Mouse (Mus musculus) liver, adult 2 months (tissue): Measurements from ENCODE around the gene Creg1. TPM values are rescaled to one million over a fixed set of nuclear protein-coding genes. Genes with fewer than 3 reads are reported as not detected.

Source experiments
- DNase-seq: peaks from one replicate; pipeline ENCODE4 v3.0.0-alpha.2; 2011; ENCODE audit warnings: low read depth, low spot score; ENCODE audit errors: extremely low read depth
- H3K27ac ChIP-seq: fragments of 200-500 bp; replicated peaks from 2 replicates; pipeline ENCODE4 v1.5.1; 2012; ENCODE audit warnings: low read depth, mild to moderate bottlenecking, control low read depth, inconsistent platforms, low read length; ENCODE audit not compliant: insufficient read depth
- H3K27me3 ChIP-seq: fragments of 200-500 bp; 2 replicates; pipeline ENCODE4 v1.6.1; 2012; ENCODE audit warnings: mild to moderate bottlenecking, moderate library complexity, low read length, inconsistent platforms; ENCODE audit not compliant: control insufficient read depth, insufficient read depth
- H3K36me3 ChIP-seq: fragments of 200-500 bp; 2 replicates; pipeline ENCODE4 v1.6.1; 2012; ENCODE audit warnings: low read length, inconsistent platforms; ENCODE audit not compliant: control insufficient read depth, insufficient read depth
- H3K4me1 ChIP-seq: fragments of 200-500 bp; 2 replicates; pipeline ENCODE4 v1.6.1; 2011; ENCODE audit warnings: low read length; ENCODE audit not compliant: control insufficient read depth, insufficient read depth
- H3K4me3 ChIP-seq: fragments of 200-500 bp; 2 replicates; pipeline ENCODE4 v1.5.1; 2011; ENCODE audit warnings: low read depth, mild to moderate bottlenecking, control low read depth, low read length, moderate library complexity; ENCODE audit not compliant: insufficient read depth
- H3K79me2 ChIP-seq: fragments of 200-500 bp; 2 replicates; pipeline ENCODE4 v1.6.1; 2012; ENCODE audit warnings: inconsistent platforms, mild to moderate bottlenecking, low read length, moderate library complexity; ENCODE audit not compliant: control insufficient read depth, insufficient read depth
- H3K9ac ChIP-seq: fragments of 200-500 bp; 2 replicates; pipeline ENCODE4 v1.6.1; 2012; ENCODE audit warnings: low read depth, mild to moderate bottlenecking, control low read depth, inconsistent platforms, low read length
- CTCF ChIP-seq: fragments of 200-500 bp; IDR thresholded peaks from 2 replicates; pipeline ENCODE4 v1.5.1; 2011; ENCODE audit warnings: low read depth, low read length, control low read depth
- POLR2A ChIP-seq: fragments of 200-500 bp; IDR thresholded peaks from 2 replicates; pipeline ENCODE4 v1.6.1; 2011; ENCODE audit warnings: low read length, control low read depth; ENCODE audit not compliant: insufficient read depth; ENCODE audit errors: extremely low read depth
- WGBS: fragments of 180-500 bp; shearing (Covaris S2); methylation state at CpG from one replicate; pipeline ENCODE4 v1.1.7; 2018; 5-methylcytosine and 5-hydroxymethylcytosine counted together
- polyA plus RNA-seq: library from polyadenylated mRNA; depleted of rRNA; stranded (reverse); fragments of >200 nt; gene quantifications from 2 replicates; pipeline ENCODE4 v1.2.3, GENCODE M21; 2012
- total RNA-seq: library from RNA; depleted of rRNA; stranded (reverse); fragments of >200 nt; gene quantifications from 2 replicates; pipeline ENCODE4 v1.2.3, GENCODE M21; 2014

Gene Creg1
- total and polyA plus RNA-seq, 2 experiments = 414 to 420 TPM

DNA sequence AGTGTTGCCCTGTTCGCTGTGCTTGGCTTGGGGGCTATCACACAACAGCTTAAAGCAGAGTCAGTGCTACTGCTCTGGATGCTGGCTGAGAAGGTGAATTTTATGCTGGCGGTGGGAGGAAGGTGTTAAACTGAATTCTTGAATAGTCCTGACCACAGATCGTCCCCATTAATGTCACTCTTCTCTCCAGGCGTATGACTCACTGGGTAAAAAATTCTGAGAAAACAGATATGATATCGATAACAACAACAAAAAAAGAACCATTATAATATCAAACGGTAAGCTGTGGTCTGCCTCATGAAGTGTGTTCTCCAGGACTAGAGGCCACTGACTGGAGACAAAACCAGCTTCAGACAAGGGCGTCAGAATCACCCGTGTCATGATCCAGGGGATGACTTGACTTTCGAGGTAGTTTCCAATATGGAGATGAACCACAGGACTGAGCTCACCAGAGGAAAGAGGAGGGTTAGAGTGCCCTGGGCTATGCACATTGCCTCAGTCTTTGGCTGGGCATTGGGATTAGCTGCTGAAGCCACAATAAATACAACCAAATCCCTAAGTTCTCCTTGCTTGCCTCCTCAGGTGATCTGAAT lies 40.9 kb upstream of the Creg1 start:
- 87% methylated on average over 9 of the region's 9 CpGs for WGBS
- H3K9ac ChIP-seq = no peak overlapping the region
- no peaks in the 10 kb centered on the region for H3K27me3 ChIP-seq
- H3K4me1 ChIP-seq = peaks cover 2% of the 10 kb centered on the region
- no peak overlapping the region for H3K4me3 ChIP-seq
- TF ChIP-seq POLR2A = no peak
- TF ChIP-seq CTCF = no peak
- no peaks in the 10 kb centered on the region for H3K36me3 ChIP-seq
- DNase-seq = no peak
- no peak overlapping the region for H3K27ac ChIP-seq
- H3K79me2 ChIP-seq = no peaks in the 10 kb centered on the region

DNA sequence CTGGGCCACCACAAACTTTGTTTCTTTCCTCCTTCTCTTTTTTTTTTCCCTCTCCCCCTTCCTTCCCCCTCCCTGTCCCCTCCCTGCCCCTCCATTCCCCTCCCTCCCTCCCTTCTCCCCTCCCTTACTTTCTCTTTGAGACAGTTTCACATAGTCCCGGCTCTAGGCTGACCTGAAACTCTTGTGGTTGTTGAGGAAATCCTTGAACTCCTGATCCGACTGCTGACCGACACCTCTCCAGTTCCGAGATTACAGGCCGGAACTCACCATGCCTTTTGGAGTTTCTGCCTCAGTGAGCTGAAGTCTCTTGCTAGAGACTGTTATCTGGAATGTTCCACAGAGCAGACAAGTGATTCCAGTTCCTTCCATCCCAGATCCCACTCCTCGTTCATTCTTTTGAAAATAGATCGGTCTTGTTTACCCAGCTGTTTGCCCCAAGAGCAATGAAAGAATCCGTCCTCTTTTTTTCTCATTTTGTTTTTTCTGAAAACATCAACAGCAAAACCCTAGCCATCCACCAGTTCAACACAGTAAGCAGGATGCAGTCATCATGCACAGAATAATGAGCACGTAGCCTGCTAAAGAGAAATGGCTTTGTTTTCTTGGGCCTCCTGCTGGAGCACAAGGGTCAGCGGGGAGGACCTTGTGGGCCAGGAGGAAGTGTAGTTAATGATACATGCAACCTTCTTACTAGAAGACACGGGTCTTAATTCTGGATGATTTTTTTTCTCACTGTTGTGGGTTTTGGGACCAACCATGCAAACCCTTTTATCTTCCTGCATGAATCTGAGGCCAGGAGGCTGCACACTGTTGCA lies 39.1 kb upstream of the Creg1 start:
- 60% methylated on average over 11 of the region's 11 CpGs for WGBS
- Histone ChIP-seq H3K4me3 (no peak overlapping the region), H3K79me2 (no peaks in the 10 kb centered on the region), H3K27me3 (no peaks in the 10 kb centered on the region), H3K9ac (no peak overlapping the region), H3K4me1 (no peaks in the 10 kb centered on the region; the same call in 1 of the 2 replicates), H3K36me3 (no peaks in the 10 kb centered on the region), H3K27ac (no peak overlapping the region)
- TF ChIP-seq CTCF (no peak), POLR2A (no peak)
- DNase-seq = no peak

DNA sequence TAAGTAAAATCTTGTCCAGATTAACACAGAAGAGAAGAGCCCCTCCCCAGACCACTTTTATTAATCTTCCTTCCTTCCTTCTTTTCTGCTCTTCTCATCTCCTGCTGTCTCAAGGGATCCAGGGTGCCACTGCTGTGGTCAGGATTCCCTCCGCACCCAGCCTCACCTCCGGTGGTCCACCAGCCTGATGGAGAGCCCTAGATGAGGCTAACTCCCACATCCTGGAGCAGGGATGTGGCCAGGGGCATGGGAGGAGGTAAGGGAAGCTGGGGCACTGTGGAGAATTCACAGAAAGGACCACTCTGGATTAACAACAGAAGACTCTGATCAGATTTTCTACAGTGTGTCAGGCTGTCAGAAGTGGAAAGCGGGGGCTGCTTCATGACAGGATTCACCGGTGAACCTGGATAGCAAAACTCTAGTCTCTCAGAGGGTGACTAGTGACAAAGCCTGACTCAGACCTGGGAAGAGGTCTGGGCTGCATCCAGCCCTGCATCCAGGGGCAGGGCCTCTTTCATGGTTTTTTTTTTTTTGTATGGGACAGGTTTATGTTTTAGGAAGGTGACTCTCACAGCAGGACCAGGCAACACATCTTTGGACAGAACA lies 38.4 kb upstream of the Creg1 start:
- no peak overlapping the region for H3K4me3 ChIP-seq
- DNase-seq = no peak
- TF ChIP-seq CTCF (no peak), POLR2A (no peak)
- H3K9ac ChIP-seq = no peak overlapping the region
- no peaks in the 10 kb centered on the region for H3K27me3 ChIP-seq
- H3K79me2 ChIP-seq = no peaks in the 10 kb centered on the region
- WGBS = 93% methylated on average over 4 of the region's 4 CpGs
- H3K4me1 ChIP-seq = no peaks in the 10 kb centered on the region; the same call in 1 of the 2 replicates
- no peaks in the 10 kb centered on the region for H3K36me3 ChIP-seq
- no peak overlapping the region for H3K27ac ChIP-seq

DNA sequence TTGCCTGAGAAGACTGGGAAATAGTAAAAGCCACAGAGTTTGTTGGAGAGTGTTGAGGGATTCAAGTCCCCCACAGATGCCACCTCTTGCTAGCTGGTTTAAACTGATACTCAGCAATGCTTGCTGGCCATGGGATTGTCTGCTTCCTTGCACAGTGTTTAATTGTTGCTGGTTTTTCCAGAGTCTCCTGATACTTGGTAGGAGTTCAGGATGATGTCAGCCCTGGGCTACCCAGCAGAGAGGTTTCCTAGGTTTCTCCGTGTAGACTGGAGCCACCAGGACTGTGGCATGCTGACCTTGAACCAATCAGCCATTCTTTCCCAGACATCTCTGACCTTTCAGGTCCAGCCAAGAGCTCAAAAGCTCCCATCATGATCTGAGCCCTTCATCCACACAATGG lies 36.6 kb upstream of the Creg1 start:
- WGBS = 30% methylated on average over 1 of the region's 1 CpGs
- no peaks in the 10 kb centered on the region; the same call in 1 of the 2 replicates for H3K4me1 ChIP-seq
- no peak overlapping the region for H3K4me3 ChIP-seq
- H3K27ac ChIP-seq = no peak overlapping the region
- no peaks in the 10 kb centered on the region for H3K27me3 ChIP-seq
- H3K36me3 ChIP-seq = no peaks in the 10 kb centered on the region
- H3K9ac ChIP-seq = no peak overlapping the region
- H3K79me2 ChIP-seq = no peaks in the 10 kb centered on the region
- DNase-seq = no peak
- TF ChIP-seq POLR2A (no peak), CTCF (no peak)

DNA sequence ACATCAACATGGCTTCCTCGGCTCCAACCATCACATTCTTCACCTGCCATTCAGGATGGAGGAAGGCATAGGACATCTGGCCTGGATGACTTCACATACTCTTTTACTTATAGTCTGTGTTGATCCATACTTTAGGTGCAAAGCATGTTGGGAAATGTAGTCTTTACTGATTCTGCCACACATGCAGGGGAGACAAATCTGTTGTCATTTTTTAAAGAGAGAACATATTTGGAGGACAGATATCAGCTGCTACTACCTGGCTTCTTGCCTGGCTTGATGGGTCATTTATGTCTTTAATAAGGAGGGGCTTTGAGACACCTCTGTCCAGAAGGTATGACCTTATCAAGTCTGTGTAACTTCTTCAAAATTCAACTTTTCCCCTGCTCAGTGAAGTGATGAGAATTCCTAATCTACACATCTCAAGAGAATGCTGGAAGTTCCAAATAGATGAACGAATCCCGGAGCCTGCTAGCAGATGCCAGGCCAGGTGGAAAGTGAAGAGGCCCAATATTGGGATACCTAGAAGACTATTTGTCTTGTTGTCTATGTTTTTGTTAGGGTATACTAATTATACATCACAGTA lies 35.4 kb upstream of the Creg1 start:
- Histone ChIP-seq H3K27ac (no peak overlapping the region), H3K9ac (no peak overlapping the region), H3K4me1 (no peaks in the 10 kb centered on the region; the same call in 1 of the 2 replicates), H3K79me2 (no peaks in the 10 kb centered on the region), H3K27me3 (no peaks in the 10 kb centered on the region), H3K4me3 (no peak overlapping the region), H3K36me3 (no peaks in the 10 kb centered on the region)
- no peak for DNase-seq
- TF ChIP-seq CTCF = no peak
- WGBS = 91% methylated on average over 3 of the region's 3 CpGs

GRCm38 (mm10) chr1:165730129-165730528 lies 33.4 kb upstream of the Creg1 start:
- H3K79me2 ChIP-seq = no peaks in the 10 kb centered on the region
- DNase-seq = no peak
- H3K27ac ChIP-seq = no peak overlapping the region
- 41% methylated on average over 1 of the region's 1 CpGs for WGBS
- no peaks in the 10 kb centered on the region for H3K27me3 ChIP-seq
- TF ChIP-seq POLR2A (no peak), CTCF (no peak)
- no peaks in the 10 kb centered on the region for H3K36me3 ChIP-seq
- H3K4me3 ChIP-seq = no peak overlapping the region
- no peaks in the 10 kb centered on the region for H3K4me1 ChIP-seq
- H3K9ac ChIP-seq = no peak overlapping the region
